Mouse (Mus musculus) CH12.LX (cell line): Measurements from ENCODE around the gene Isyna1. TPM values are rescaled to one million over a fixed set of nuclear protein-coding genes. Genes with fewer than 3 reads are reported as not detected.

ENCODE experiments used
- DNase-seq: peaks from one replicate; pipeline ENCODE4 v3.0.0-alpha.2; 2013; ENCODE audit errors: extremely low read depth
- H3K27ac ChIP-seq: 2 replicates; pipeline ENCODE4 v1.5.1; 2012; ENCODE audit warnings: low read depth, mild to moderate bottlenecking, control low read depth, moderate library complexity; ENCODE audit not compliant: insufficient read depth
- H3K27me3 ChIP-seq: replicated peaks from 2 replicates; pipeline ENCODE3; 2012; ENCODE audit warnings: inconsistent platforms
- H3K36me3 ChIP-seq, 2 experiments: replicated peaks in 1 of 2; 2 replicates each; pipeline versions ENCODE3 to v1.6.1; 2012; ENCODE audit warnings: inconsistent platforms in 1 of 2, low read length in 1 of 2, mild to moderate bottlenecking in 1 of 2, mixed read lengths in 1 of 2, moderate library complexity in 1 of 2; ENCODE audit not compliant: control insufficient read depth in 1 of 2, insufficient read depth in 1 of 2
- H3K4me1 ChIP-seq, 2 experiments: 2 replicates each; pipeline ENCODE4 v1.6.1; 2012; ENCODE audit warnings: inconsistent platforms in 1 of 2, moderate library complexity in 1 of 2; ENCODE audit not compliant: insufficient read depth in 2 of 2, control insufficient read depth in 1 of 2
- H3K4me2 ChIP-seq: 2 replicates; pipeline ENCODE4 v1.6.1; 2012; ENCODE audit warnings: low read depth, mild to moderate bottlenecking, control low read depth; ENCODE audit not compliant: poor library complexity, insufficient read depth, severe bottlenecking
- H3K4me3 ChIP-seq, 3 experiments: fragments of 150-350 bp in 1 of 3; sonication (generic) in 1 of 3; replicated peaks in 1 of 3; 2 replicates each; pipeline versions ENCODE3 to v1.5.1; 2011 to 2012; ENCODE audit warnings: low read depth in 2 of 3, low read length in 2 of 3, mild to moderate bottlenecking in 2 of 3, moderate library complexity in 2 of 3, control low read depth in 1 of 3, improper control_type of control experiment in 1 of 3, inconsistent platforms in 1 of 3, mixed read lengths in 1 of 3; ENCODE audit not compliant: poor library complexity in 1 of 3
- H3K79me2 ChIP-seq: replicated peaks from 2 replicates; pipeline ENCODE4 v1.6.1; 2012; ENCODE audit warnings: mild to moderate bottlenecking, moderate library complexity; ENCODE audit not compliant: control insufficient read depth, poor library complexity, insufficient read depth, severe bottlenecking; ENCODE audit errors: extremely low read depth
- H3K9ac ChIP-seq: 2 replicates; pipeline ENCODE4 v1.6.1; 2012; ENCODE audit warnings: low read depth, mild to moderate bottlenecking, control low read depth, moderate library complexity; ENCODE audit not compliant: insufficient read depth
- H3K9me3 ChIP-seq: replicated peaks from 2 replicates; pipeline ENCODE3; 2012; ENCODE audit warnings: low read length, inconsistent platforms, mixed read lengths
- BHLHE40 ChIP-seq: IDR thresholded peaks from 2 replicates; pipeline ENCODE4 v1.6.1; 2011; ENCODE audit warnings: mild to moderate bottlenecking, low read depth, low read length, improper control_type of control experiment
- CHD1 ChIP-seq: IDR thresholded peaks from 2 replicates; pipeline ENCODE4 v1.6.1; 2012; ENCODE audit warnings: low read depth, low read length, improper control_type of control experiment, inconsistent platforms
- E2F4 ChIP-seq: IDR thresholded peaks from 2 replicates; pipeline ENCODE4 v1.6.1; 2011; ENCODE audit warnings: low read depth, low read length, improper control_type of control experiment; ENCODE audit not compliant: insufficient replicate concordance
- EP300 ChIP-seq: IDR thresholded peaks from 2 replicates; pipeline ENCODE4 v1.6.1; 2011; ENCODE audit warnings: low read length, improper control_type of control experiment
- JUND ChIP-seq: conservative IDR thresholded peaks from 2 replicates; pipeline ENCODE4 v1.6.1; 2011; ENCODE audit warnings: low read depth, low read length, improper control_type of control experiment
- KAT2A ChIP-seq: IDR thresholded peaks from 2 replicates; pipeline ENCODE4 v1.6.1; 2012; ENCODE audit warnings: low read length, improper control_type of control experiment, inconsistent platforms; ENCODE audit not compliant: insufficient replicate concordance
- MAX ChIP-seq: IDR thresholded peaks from 2 replicates; pipeline ENCODE4 v1.6.1; 2011; ENCODE audit warnings: low read length, improper control_type of control experiment
- NELFE ChIP-seq: IDR thresholded peaks from 2 replicates; pipeline ENCODE4 v1.6.1; 2011; ENCODE audit warnings: low read depth, low read length, improper control_type of control experiment
- NRF1 ChIP-seq: IDR thresholded peaks from 2 replicates; pipeline ENCODE4 v1.6.1; 2014; ENCODE audit warnings: low read depth, mild to moderate bottlenecking, inconsistent platforms, low read length, improper control_type of control experiment, moderate library complexity
- POLR2A ChIP-seq: IDR thresholded peaks from 2 replicates; pipeline ENCODE4 v1.6.1; 2011; ENCODE audit warnings: low read depth, mild to moderate bottlenecking, improper control_type of control experiment, low read length
- POLR2AphosphoS2 ChIP-seq: IDR thresholded peaks from 2 replicates; pipeline ENCODE4 v1.6.1; 2011; ENCODE audit warnings: low read depth, low read length, improper control_type of control experiment
- RCOR1 ChIP-seq: conservative IDR thresholded peaks from 2 replicates; pipeline ENCODE4 v1.6.1; 2012; ENCODE audit warnings: low read depth, mild to moderate bottlenecking, inconsistent platforms, low read length, improper control_type of control experiment
- TBP ChIP-seq: conservative IDR thresholded peaks from 2 replicates; pipeline ENCODE4 v1.6.1; 2011; ENCODE audit warnings: low read depth, low read length, improper control_type of control experiment
- TCF12 ChIP-seq: IDR thresholded peaks from 2 replicates; pipeline ENCODE4 v1.6.1; 2014; ENCODE audit warnings: low read depth, mild to moderate bottlenecking, inconsistent platforms, low read length, improper control_type of control experiment
- UBTF ChIP-seq: IDR thresholded peaks from 2 replicates; pipeline ENCODE4 v1.6.1; 2012; ENCODE audit warnings: low read depth, mild to moderate bottlenecking, inconsistent platforms, low read length, improper control_type of control experiment, moderate library complexity
- ZKSCAN1 ChIP-seq: IDR thresholded peaks from 2 replicates; pipeline ENCODE4 v1.6.1; 2012; ENCODE audit warnings: low read depth, inconsistent platforms, low read length, improper control_type of control experiment, borderline replicate concordance
- ZMIZ1 ChIP-seq: IDR thresholded peaks from 2 replicates; pipeline ENCODE4 v1.6.1; 2012; ENCODE audit warnings: low read depth, mild to moderate bottlenecking, inconsistent platforms, low read length, improper control_type of control experiment
- dilution Hi-C: fragments of 300-500 bp; cut with MboI; formaldehyde crosslinking; loops from 2 replicates; pipeline ENCODE4 v1.14.3; 2020; ENCODE audit warnings: low sequenced_read_pairs; ENCODE audit not compliant: extremely low pct_unique_long_range_greater_than_20kb, extremely low pct_ligation_motif_present
- in situ Hi-C: fragments of 300-500 bp; cut with MboI; formaldehyde crosslinking; loops from 3 replicates; pipeline ENCODE4 v1.14.3; 2019; ENCODE audit warnings: low sequenced_read_pairs, low pct_ligation_motif_present, low pct_unique_long_range_greater_than_20kb, mixed read lengths
- polyA plus RNA-seq: library from polyadenylated mRNA; unstranded; fragments of >175 nt; gene quantifications from 2 replicates; pipeline ENCODE4 v1.2.1, GENCODE M21; 2012; ENCODE audit warnings: low read depth; ENCODE audit not compliant: insufficient read length
- total RNA-seq, 2 experiments: library from RNA; depleted of rRNA; stranded (reverse); fragments of 300-350 nt in 1 of 2; fragments of >200 nt in 1 of 2; gene quantifications; 2 replicates each; pipeline ENCODE4 v1.2.3; 2012 to 2014

Gene Isyna1
- total and polyA plus RNA-seq, 3 experiments = 99.9 to 163 (median 141) TPM

DNA sequence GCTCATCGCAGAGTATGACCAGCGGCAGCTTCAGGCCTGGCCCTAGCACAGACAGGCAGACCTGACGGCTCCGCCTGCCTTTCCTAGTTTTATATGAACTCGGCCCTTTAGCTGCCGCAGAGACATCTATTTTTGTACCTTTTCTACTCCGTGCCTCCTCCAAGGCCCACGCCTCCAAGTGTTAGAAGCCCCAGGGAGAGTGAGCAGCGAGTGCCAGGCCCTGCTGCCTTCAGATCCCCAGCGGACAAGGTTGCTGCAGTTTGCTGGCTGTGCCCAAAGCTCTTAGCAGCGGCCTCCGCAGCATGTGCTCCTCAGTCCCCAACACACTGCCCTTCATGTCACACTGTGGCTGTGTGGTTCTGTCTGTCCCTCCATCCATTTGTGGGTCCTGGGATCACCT, 2.6 kb upstream of the Isyna1 start:
- H3K9ac ChIP-seq = no peak overlapping the region
- in situ Hi-C loops = no loop called here
- TF ChIP-seq UBTF (no peak), TCF12 (no peak), JUND (no peak), NRF1 (no peak), BHLHE40 (no peak)
- H3K9me3 ChIP-seq = no peaks in the 10 kb centered on the region
- peaks cover 45 to 67% of the 10 kb centered on the region in 2 experiments for H3K36me3 ChIP-seq
- dilution Hi-C loops = no loop called here
- no peak overlapping the region for H3K4me3 ChIP-seq
- H3K4me1 ChIP-seq = peaks cover 5 to 22% of the 10 kb centered on the region in 2 experiments
- peaks cover 2% of the 10 kb centered on the region; the same call in 1 of the 2 replicates for H3K79me2 ChIP-seq
- no peak overlapping the region for H3K4me2 ChIP-seq
- no peak for DNase-seq
- H3K27ac ChIP-seq = no peak overlapping the region
- H3K27me3 ChIP-seq = no peaks in the 10 kb centered on the region

- TF ChIP-seq MAX = no peak
- TF ChIP-seq UBTF = no peak
- no peak for TF ChIP-seq POLR2AphosphoS2
- no peak for TF ChIP-seq NELFE
- TF ChIP-seq ZKSCAN1 = no peak
- TF ChIP-seq E2F4 = no peak
- no peak for TF ChIP-seq KAT2A
- no peak for TF ChIP-seq RCOR1
- no peak for TF ChIP-seq JUND
- TF ChIP-seq CHD1 = no peak
- TF ChIP-seq POLR2A = no peak
- TF ChIP-seq ZMIZ1 = no peak
- TF ChIP-seq EP300 = no peak
- TF ChIP-seq TBP = no peak
- dilution Hi-C loops (no loop called here), in situ Hi-C loops (no loop called here)
- Histone ChIP-seq H3K79me2 (peaks cover 2% of the 10 kb centered on the region; the same call in 1 of the 2 replicates), H3K36me3 (peaks cover 52 to 75% of the 10 kb centered on the region in 2 experiments), H3K4me2 (no peak overlapping the region), H3K27ac (no peak overlapping the region), H3K27me3 (no peaks in the 10 kb centered on the region), H3K9me3 (peaks cover 3% of the 10 kb centered on the region), H3K4me1 (peaks cover 5 to 22% of the 10 kb centered on the region in 2 experiments), H3K9ac (no peak overlapping the region), H3K4me3 (no peak overlapping the region)
- DNase-seq = no peak
Measured at GRCm38 (mm10) chr8:70593173-70593572, 1.0 kb upstream of the Isyna1 start.
